Mouse (Mus musculus) ovary, adult 18-20 months (tissue): ENCODE data around the gene Fbn1.

Experiments
- DNase-seq: peaks from one replicate; pipeline ENCODE4 v3.0.0; 2022; ENCODE audit warnings: low spot score, mixed read lengths

Fbn1 gene

GRCm38 (mm10) chr2:125337239-125337638 lies 170.6 kb downstream of the Fbn1 start:
- DNase-seq = no peak

GRCm38 (mm10) chr2:125335206-125335605 lies 172.6 kb downstream of the Fbn1 start:
- DNase-seq = no peak

- no peak for DNase-seq
Observed at GRCm38 (mm10) chr2:125334163-125334562, 173.6 kb downstream of the Fbn1 start.

- no peak for DNase-seq
Observed at GRCm38 (mm10) chr2:125331581-125331980, 176.2 kb downstream of the Fbn1 start.

- no peak for DNase-seq
Observed at GRCm38 (mm10) chr2:125330506-125330905, 177.3 kb downstream of the Fbn1 start.

GRCm38 (mm10) chr2:125325125-125325855 lies 182.5 kb downstream of the Fbn1 start:
- DNase-seq = no peak

- DNase-seq = no peak
Observed at GRCm38 (mm10) chr2:125324455-125324854, 183.3 kb downstream of the Fbn1 start.

GRCm38 (mm10) chr2:125323347-125323746 lies 184.4 kb downstream of the Fbn1 start:
- no peak for DNase-seq

GRCm38 (mm10) chr2:125322581-125322980 lies 185.2 kb downstream of the Fbn1 start:
- DNase-seq = no peak

GRCm38 (mm10) chr2:125321071-125321470 lies 186.7 kb downstream of the Fbn1 start:
- no peak for DNase-seq

- DNase-seq = no peak
Observed at GRCm38 (mm10) chr2:125319651-125320050, 188.1 kb downstream of the Fbn1 start.

GRCm38 (mm10) chr2:125318371-125319061 lies 189.3 kb downstream of the Fbn1 start:
- DNase-seq = no peak

- DNase-seq = no peak
Observed at GRCm38 (mm10) chr2:125315203-125315602, 192.6 kb downstream of the Fbn1 start.

- DNase-seq = no peak
Observed at GRCm38 (mm10) chr2:125314169-125314925, 193.4 kb downstream of the Fbn1 start.

GRCm38 (mm10) chr2:125309710-125310109 lies 198.1 kb downstream of the Fbn1 start:
- DNase-seq = no peak

GRCm38 (mm10) chr2:125305671-125306070 lies 202.1 kb downstream of the Fbn1 start:
- DNase-seq = no peak

GRCm38 (mm10) chr2:125304746-125305145 lies 203.0 kb downstream of the Fbn1 start:
- no peak for DNase-seq

- no peak for DNase-seq
Observed at GRCm38 (mm10) chr2:125303764-125304384, 203.9 kb downstream of the Fbn1 start.

- DNase-seq = no peak
Observed at GRCm38 (mm10) chr2:125302625-125302924, 205.2 kb downstream of the Fbn1 start.

- DNase-seq = no peak
Observed at GRCm38 (mm10) chr2:125301877-125302624, 205.7 kb downstream of the Fbn1 start.

GRCm38 (mm10) chr2:125298841-125299240 lies 209.0 kb downstream of the Fbn1 start:
- DNase-seq = no peak

GRCm38 (mm10) chr2:125295526-125295925 lies 212.3 kb downstream of the Fbn1 start:
- no peak for DNase-seq
